Mouse (Mus musculus) midbrain, embryonic 13.5 days (tissue): ENCODE measurements around the gene Prkra. TPM values are rescaled to one million over a fixed set of nuclear protein-coding genes. Genes with fewer than 3 reads are reported as not detected.
"Not testable (repeated sequence)": the region's sequence is repeated elsewhere in the genome, so short reads cannot be mapped to it uniquely, and the experiment has no call there.

Experiments
- ATAC-seq: fragments of 200-750 bp; cut with Nextera tagmentation; 2 replicates; pipeline ENCODE4 v1.8.0; 2017; ENCODE audit warnings: mild to moderate bottlenecking, moderate TSS enrichment, moderate library complexity
- H3K27ac ChIP-seq: fragments of 300-500 bp; sonication (generic); 2 replicates; pipeline ENCODE4 v1.5.1; 2015; ENCODE audit warnings: inconsistent platforms, mild to moderate bottlenecking, moderate library complexity
- H3K27me3 ChIP-seq: fragments of 300-500 bp; sonication (generic); 2 replicates; pipeline ENCODE4 v1.6.1; 2015; ENCODE audit warnings: mild to moderate bottlenecking, inconsistent platforms
- H3K36me3 ChIP-seq: fragments of 300-500 bp; sonication (generic); 2 replicates; pipeline ENCODE4 v1.6.1; 2015; ENCODE audit warnings: mild to moderate bottlenecking, inconsistent platforms
- H3K4me1 ChIP-seq: fragments of 300-500 bp; sonication (generic); replicated peaks from 2 replicates; pipeline ENCODE4 v1.6.1; 2015; ENCODE audit warnings: inconsistent platforms
- H3K4me2 ChIP-seq: fragments of 300-500 bp; sonication (generic); replicated peaks from 2 replicates; pipeline ENCODE4 v1.6.1; 2015; ENCODE audit warnings: moderate library complexity, mild to moderate bottlenecking, inconsistent platforms
- H3K4me3 ChIP-seq: fragments of 300-500 bp; sonication (generic); replicated peaks from 2 replicates; pipeline ENCODE4 v1.5.1; 2015; ENCODE audit warnings: mild to moderate bottlenecking, inconsistent platforms
- H3K9ac ChIP-seq: fragments of 300-500 bp; sonication (generic); replicated peaks from 2 replicates; pipeline ENCODE4 v1.6.1; 2015; ENCODE audit warnings: mild to moderate bottlenecking, inconsistent platforms
- H3K9me3 ChIP-seq: fragments of 300-500 bp; sonication (generic); 2 replicates; pipeline ENCODE4 v1.6.1; 2016; ENCODE audit warnings: mild to moderate bottlenecking, inconsistent platforms
- WGBS: fragments of 180-500 bp; shearing (Covaris S2); methylation state at CpG from one replicate; pipeline ENCODE4 v1.1.7; 2015; 5-methylcytosine and 5-hydroxymethylcytosine counted together
- polyA plus RNA-seq: library from polyadenylated mRNA; unstranded; fragments of >200 nt; fragmentation: Nextera tagmentation; extraction: Ambion mirVana; gene quantifications from 2 replicates; pipeline ENCODE4 v1.2.1, GENCODE M21; 2015

Prkra gene
- polyA plus RNA-seq, 1 experiment from 2014 or later = 105 TPM

DNA sequence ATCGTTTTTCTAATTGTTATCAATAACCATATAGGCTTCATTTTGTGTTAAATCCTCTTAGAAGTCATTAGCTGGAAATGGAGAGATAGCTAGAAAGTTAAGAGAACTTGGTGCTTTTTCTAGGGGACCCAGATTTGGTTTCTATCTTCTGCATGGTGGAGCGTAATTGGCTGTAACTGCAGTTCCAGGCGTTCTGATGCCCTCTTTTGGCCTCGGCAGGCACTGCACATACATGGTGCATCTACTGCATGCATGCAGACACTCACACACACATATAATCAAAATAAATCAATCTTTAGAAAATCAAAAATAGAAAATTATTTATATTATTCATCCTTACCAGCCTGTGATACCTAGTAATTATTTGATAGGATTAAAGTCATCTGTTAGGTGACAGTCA lies 5.3 kb upstream of the Prkra start:
- ATAC-seq = no peak
- Histone ChIP-seq H3K9me3 (no peaks in the 10 kb centered on the region), H3K27me3 (no peaks in the 10 kb centered on the region), H3K27ac (no peak overlapping the region), H3K9ac (no peak overlapping the region), H3K36me3 (no peaks in the 10 kb centered on the region), H3K4me2 (no peak overlapping the region), H3K4me1 (peaks cover 6% of the 10 kb centered on the region; the same call in 1 of the 2 replicates), H3K4me3 (no peak overlapping the region)
- WGBS = 97% methylated on average over 4 of the region's 4 CpGs

DNA sequence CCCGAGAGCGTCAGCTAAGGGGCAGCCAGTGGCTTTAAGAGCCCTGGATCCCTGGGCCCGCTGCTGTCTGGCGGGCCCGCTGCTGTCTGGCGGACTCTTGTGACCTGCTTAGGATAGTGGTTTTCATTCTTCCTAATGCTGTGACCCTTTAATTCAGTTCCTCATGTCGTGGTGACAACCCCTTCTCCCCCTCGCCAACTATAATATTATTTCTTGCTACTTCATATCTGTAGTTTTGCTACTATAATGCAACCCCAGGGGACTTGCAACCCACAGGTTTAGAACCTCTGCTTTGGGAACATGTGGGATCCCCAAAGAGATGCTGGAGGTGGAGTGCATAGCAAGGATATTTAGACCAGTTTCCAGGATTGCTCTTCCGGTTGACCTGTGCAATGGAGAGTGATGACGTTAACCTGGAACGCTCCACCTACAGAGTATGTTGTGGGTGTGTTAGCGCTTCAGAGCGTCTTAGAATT lies 889 bp upstream of the Prkra start:
- peaks cover 33% of the 10 kb centered on the region for H3K4me1 ChIP-seq
- peak overlapping the region; percentile 71 for H3K9ac ChIP-seq
- ATAC-seq = peak; percentile 49
- no peaks in the 10 kb centered on the region for H3K9me3 ChIP-seq
- 25% methylated on average over 13 of the region's 13 CpGs for WGBS
- H3K27me3 ChIP-seq = no peaks in the 10 kb centered on the region
- H3K4me3 ChIP-seq = peak overlapping the region; percentile 79
- peak overlapping the region; percentile 83 for H3K4me2 ChIP-seq
- H3K36me3 ChIP-seq = peaks cover 4% of the 10 kb centered on the region; the same call in 1 of the 2 replicates
- H3K27ac ChIP-seq = peak overlapping the region; percentile 95

DNA sequence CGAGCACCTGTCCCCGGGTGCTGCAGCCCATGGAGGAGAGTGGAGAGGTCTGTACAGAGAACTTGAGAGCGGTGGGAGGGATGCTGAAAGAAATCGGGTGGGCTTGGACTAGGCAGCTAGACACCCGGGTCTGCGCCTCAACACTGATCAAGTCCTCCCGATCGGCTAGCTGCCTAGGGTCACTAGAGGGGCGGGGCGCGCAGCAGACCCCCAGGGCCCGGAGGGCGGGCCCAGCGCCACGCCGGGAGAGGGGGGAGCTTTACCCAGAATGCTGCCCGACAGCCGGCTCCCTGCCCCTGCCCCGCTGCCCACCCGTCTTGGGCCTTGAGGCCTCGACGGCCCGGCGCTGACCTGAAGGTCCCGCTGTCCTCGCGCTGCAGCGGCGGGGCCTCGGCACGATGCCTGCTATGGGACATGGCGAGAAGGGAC lies 360 bp downstream of the Prkra start:
- Histone ChIP-seq H3K36me3 (peaks cover 9% of the 10 kb centered on the region), H3K9me3 (no peaks in the 10 kb centered on the region), H3K27me3 (no peaks in the 10 kb centered on the region), H3K4me1 (peaks cover 33% of the 10 kb centered on the region), H3K9ac (peak overlapping the region; percentile 92), H3K4me2 (peak overlapping the region; percentile 83), H3K4me3 (peak overlapping the region; percentile 79), H3K27ac (peak overlapping the region; percentile 95)
- no peak; the same call in 1 of the 2 replicates for ATAC-seq
- under 1% methylated on average over 30 of the region's 32 CpGs for WGBS

DNA sequence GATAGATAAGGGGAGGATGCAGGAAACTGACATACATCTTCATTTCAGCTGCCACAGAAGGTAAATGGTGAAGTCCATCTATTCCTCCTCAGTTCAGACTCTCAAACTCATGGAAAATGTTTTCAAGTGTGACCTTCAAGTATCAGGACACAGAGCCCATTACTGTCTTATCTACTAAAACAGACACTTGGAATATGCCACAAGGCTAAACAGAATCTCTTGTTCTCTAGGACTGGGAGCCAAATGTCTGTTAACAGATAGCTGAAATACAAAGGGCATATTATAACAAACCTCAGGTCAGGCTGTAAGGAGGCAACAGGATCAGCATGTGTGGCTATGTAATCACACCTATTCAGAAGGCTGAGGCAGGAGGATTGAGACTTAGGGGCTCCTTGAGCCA lies 4.0 kb downstream of the Prkra start:
- Histone ChIP-seq H3K27ac (no peak overlapping the region), H3K4me1 (peaks cover 30% of the 10 kb centered on the region), H3K36me3 (peaks cover 42% of the 10 kb centered on the region), H3K9ac (no peak overlapping the region), H3K9me3 (no peaks in the 10 kb centered on the region), H3K4me2 (no peak overlapping the region), H3K4me3 (no peak overlapping the region), H3K27me3 (no peaks in the 10 kb centered on the region)
- no peak for ATAC-seq

DNA sequence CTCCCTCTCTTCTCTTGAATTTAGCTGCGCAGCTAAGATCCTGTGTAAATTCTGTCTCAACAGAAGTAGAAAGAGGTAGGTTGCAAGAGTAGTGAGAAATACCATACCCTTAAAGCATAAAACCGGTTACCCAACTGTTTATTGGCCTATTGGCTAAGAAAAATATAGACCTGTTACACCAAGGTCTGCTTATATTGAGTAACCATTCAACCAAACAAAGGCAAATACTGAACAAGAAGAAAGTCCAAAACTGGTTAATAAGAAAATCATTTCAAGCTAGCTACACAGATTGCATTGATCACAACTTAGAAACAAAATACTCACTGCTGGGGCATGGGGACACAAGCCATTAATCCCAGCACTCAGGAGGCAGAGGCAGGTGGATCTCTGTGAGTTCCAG lies 8.2 kb downstream of the Prkra start:
- Histone ChIP-seq H3K9ac (no peak overlapping the region), H3K36me3 (peaks cover 77% of the 10 kb centered on the region), H3K4me3 (no peak overlapping the region), H3K4me1 (0 out of 2 replicates have a peak, but pooled peaks cover 8% of the 10 kb centered on the region), H3K27ac (no peak overlapping the region), H3K4me2 (no peak overlapping the region), H3K27me3 (no peaks in the 10 kb centered on the region), H3K9me3 (no peaks in the 10 kb centered on the region)
- no peak for ATAC-seq
- WGBS = 98% methylated on average over 2 of the region's 2 CpGs

DNA sequence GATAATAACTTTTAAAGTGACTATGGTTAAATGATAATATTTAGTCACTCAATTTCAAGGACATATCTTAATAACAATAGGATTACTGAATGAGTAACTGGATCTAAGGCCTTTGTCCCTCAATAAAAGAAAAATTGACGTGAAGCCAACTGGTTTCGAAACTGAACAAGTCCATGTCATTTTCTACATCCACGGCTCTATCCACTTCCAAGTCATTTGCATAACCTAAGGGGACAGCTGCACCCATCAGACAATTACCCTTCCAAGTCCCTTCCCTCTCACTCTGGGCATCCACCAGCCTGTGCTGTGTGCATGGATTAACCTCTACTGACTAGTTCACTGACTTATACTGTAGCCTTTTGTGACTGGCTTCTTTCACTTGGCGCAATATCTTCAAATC lies 16.2 kb downstream of the Prkra start:
- Histone ChIP-seq H3K4me2 (no peak overlapping the region), H3K27me3 (no peaks in the 10 kb centered on the region), H3K4me3 (no peak overlapping the region), H3K4me1 (no peaks in the 10 kb centered on the region), H3K27ac (no peak overlapping the region), H3K36me3 (peaks cover 93% of the 10 kb centered on the region), H3K9ac (no peak overlapping the region), H3K9me3 (peaks cover 3% of the 10 kb centered on the region)
- 67% methylated on average over 4 of the region's 4 CpGs for WGBS
- 0 out of 2 replicates have a peak, but pooled peaks have one; percentile 45 for ATAC-seq

DNA sequence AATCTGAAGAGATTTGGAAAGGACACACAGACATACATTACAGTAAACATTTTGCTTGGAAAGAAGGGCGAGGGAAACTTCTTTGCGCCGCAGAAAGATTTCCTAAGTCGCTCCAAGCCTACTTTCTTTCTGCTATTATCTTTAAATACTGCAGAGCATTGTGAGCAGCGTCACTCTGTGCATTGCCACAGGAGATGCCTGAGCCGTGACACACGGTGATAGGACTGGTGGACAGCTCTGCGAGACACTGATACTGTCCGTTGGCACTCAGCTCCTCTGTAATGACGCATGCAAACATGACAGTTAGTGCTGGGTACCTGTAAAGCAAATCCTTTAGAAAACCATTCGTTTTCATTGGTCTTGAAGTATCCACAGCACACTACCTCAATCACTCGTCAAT lies 17.5 kb downstream of the Prkra start:
- Histone ChIP-seq H3K36me3 (peaks cover 92% of the 10 kb centered on the region), H3K27ac (no peak overlapping the region), H3K27me3 (no peaks in the 10 kb centered on the region), H3K4me1 (no peaks in the 10 kb centered on the region), H3K9me3 (peaks cover 9% of the 10 kb centered on the region), H3K4me2 (no peak overlapping the region), H3K9ac (no peak overlapping the region), H3K4me3 (no peak overlapping the region)
- ATAC-seq = no peak
- WGBS = 97% methylated on average over 12 of the region's 12 CpGs

DNA sequence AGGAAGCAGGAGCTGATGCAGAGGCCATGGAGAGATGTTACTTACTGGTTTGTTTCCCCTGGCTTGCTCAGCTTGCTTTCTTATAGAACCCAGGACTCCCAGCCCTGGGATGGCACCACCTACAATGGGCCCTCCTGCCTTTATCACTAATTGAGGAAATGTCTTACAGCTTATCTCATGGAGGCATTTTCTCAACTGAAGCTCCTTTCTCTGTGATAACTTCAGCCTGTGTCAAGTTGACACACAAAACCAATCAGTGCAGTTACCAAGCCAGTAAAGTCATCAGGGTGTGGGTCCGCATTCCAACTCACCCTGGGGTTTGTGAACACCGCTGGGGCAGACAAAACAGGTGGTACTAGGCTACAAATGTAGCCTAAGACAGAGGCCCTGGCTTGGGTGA lies 25.5 kb downstream of the Prkra start:
- peaks cover 47% of the 10 kb centered on the region for H3K36me3 ChIP-seq
- H3K27ac ChIP-seq, H3K4me1 ChIP-seq, H3K4me2 ChIP-seq, H3K9ac ChIP-seq, H3K9me3 ChIP-seq, ATAC-seq, H3K27me3 ChIP-seq, H3K4me3 ChIP-seq: not testable (repeated sequence)
- 91% methylated on average over 2 of the region's 2 CpGs for WGBS

DNA sequence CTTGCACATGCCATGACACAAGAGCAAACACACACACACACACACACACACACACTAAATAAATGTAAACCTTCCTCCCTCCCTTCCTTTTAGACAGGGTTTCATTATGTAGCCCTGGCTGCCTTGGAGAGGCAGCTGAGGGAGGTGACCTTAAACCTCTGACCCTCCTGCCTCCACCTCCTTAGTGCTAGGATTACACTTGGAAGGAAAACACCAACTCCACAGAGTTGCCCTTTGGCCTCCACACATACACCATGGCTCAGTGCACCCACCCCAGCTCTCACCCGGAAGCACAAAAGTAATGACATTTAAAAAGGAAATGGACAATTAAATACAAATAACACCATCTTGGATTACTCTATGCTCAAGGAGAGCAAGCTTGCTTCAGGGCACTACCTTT lies 26.1 kb downstream of the Prkra start:
- WGBS = 85% methylated on average over 1 of the region's 1 CpGs
- no peaks in the 10 kb centered on the region for H3K27me3 ChIP-seq
- no peaks in the 10 kb centered on the region for H3K4me1 ChIP-seq
- no peak overlapping the region for H3K4me2 ChIP-seq
- no peak overlapping the region for H3K9ac ChIP-seq
- H3K27ac ChIP-seq = no peak overlapping the region
- ATAC-seq = no peak
- peaks cover 41% of the 10 kb centered on the region for H3K36me3 ChIP-seq
- peaks cover 7% of the 10 kb centered on the region for H3K9me3 ChIP-seq
- no peak overlapping the region for H3K4me3 ChIP-seq

DNA sequence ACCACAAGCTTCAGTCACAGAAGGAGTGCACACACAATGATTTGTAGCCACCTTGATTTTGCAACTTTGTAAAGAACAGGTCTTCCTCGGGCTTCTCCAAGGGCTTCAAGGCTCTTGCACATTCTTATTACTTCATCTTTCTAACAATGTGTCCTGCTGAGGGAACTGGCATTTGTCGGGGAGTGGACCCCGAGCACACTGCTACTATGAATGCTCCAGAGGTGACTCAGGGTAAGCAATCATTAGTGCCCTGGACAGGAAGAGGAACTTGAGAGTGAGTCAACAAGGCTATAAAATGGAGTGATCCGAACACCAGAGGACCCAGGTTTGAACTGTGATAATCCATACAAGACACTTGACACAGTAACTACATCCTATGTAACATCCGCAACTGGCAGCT lies 27.6 kb downstream of the Prkra start:
- H3K9me3 ChIP-seq = no peaks in the 10 kb centered on the region
- H3K4me2 ChIP-seq = no peak overlapping the region
- no peak for ATAC-seq
- no peaks in the 10 kb centered on the region for H3K4me1 ChIP-seq
- H3K27ac ChIP-seq = no peak overlapping the region
- H3K4me3 ChIP-seq = no peak overlapping the region
- 93% methylated on average over 5 of the region's 5 CpGs for WGBS
- H3K36me3 ChIP-seq = peaks cover 27% of the 10 kb centered on the region
- no peaks in the 10 kb centered on the region for H3K27me3 ChIP-seq
- no peak overlapping the region for H3K9ac ChIP-seq

DNA sequence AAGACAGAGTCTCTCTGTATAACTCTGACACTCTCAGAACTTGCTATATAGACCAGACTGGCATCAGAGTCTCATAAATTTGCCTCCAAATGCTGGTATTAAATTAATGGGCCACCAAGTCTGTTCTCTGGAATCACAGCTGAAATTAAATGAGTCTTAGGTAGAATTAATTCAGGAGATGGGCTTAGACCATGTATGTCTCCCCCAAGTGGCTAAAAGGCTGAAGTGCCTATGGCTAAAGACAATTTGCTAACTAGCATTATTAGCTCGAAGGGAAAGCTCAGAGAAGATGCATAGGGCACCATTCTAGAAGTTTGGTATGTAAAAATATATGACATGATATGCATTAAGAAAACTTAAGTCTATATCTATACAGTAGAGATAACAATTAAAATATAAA lies 29.7 kb downstream of the Prkra start:
- peaks cover 8% of the 10 kb centered on the region for H3K36me3 ChIP-seq
- H3K9ac ChIP-seq = no peak overlapping the region
- H3K27ac ChIP-seq = no peak overlapping the region
- no peaks in the 10 kb centered on the region for H3K4me1 ChIP-seq
- H3K4me2 ChIP-seq = no peak overlapping the region
- no peaks in the 10 kb centered on the region for H3K9me3 ChIP-seq
- ATAC-seq = peak; percentile 62
- 39% methylated on average over 1 of the region's 1 CpGs for WGBS
- no peak overlapping the region for H3K4me3 ChIP-seq
- H3K27me3 ChIP-seq = no peaks in the 10 kb centered on the region

DNA sequence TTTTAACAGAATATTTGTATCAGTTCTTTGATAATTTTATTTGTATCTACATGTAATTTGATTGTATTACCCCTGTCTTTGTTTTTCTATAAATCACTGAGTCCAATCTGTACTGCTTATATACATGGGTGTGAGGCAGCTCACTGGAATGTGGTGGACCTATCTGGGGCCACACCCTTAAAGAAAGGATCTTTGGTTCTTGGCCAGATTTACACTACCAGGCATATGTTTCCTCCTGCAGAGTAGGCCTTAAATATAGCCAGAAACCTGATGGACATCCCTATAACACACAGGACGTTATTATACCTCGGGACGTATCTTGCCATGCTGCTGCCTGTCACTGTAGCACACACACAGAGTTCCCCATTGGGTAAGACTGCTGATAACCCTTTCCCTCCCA lies 35.8 kb downstream of the Prkra start:
- Histone ChIP-seq H3K27me3 (no peaks in the 10 kb centered on the region), H3K4me3 (no peak overlapping the region), H3K9me3 (no peaks in the 10 kb centered on the region), H3K27ac (no peak overlapping the region), H3K4me1 (no peaks in the 10 kb centered on the region), H3K4me2 (no peak overlapping the region), H3K9ac (no peak overlapping the region), H3K36me3 (no peaks in the 10 kb centered on the region)
- 88% methylated on average over 3 of the region's 3 CpGs for WGBS
- ATAC-seq = no peak

DNA sequence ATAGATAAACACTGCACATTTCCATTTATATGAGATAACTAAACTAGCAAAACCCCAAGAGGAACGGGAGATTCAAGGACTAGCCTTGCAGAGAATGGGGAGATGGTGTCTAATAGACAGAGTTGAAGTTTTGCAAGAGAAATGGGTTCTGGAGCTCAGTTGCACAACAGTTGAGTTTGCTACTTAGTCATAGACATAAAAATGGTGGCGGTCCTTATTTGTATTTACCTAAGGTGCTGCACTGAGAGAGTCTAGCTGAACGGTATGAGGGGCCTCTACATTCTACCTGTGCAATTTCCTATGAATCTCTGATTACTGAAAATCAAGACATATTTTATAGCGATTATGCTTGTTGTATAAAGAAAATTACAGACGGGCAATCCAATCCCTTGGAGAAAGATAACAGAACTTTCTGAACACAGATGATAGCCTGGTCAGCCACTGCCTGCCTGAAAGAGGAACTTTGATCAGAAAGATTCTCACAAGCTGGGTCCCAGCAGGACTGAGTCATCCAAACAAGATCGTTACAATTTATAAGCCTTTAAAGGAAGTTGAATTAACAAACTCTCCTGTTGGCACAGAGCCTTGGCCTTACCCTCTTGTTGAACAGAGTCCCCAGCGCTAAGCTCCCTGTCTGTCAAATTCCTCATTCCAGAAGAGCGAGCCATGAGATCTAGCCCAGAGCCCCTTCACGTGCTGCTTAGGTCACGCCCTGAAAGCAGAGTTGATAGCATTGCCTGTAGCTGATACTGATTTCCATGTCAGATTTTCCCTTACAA lies 37.3 kb downstream of the Prkra start:
- no peaks in the 10 kb centered on the region for H3K9me3 ChIP-seq
- H3K36me3 ChIP-seq = no peaks in the 10 kb centered on the region
- no peaks in the 10 kb centered on the region for H3K4me1 ChIP-seq
- no peak overlapping the region for H3K4me3 ChIP-seq
- no peak for ATAC-seq
- 84% methylated on average over 10 of the region's 10 CpGs for WGBS
- no peak overlapping the region for H3K9ac ChIP-seq
- H3K27ac ChIP-seq = no peak overlapping the region
- H3K4me2 ChIP-seq = no peak overlapping the region
- no peaks in the 10 kb centered on the region for H3K27me3 ChIP-seq
